Mouse (Mus musculus): ENCODE data around the gene Sh3gl1.
A peak's percentile ranks its signal among the peaks of the same experiment; 100 is the strongest.

Gene Sh3gl1

GRCm38 (mm10) chr17:55999794-56000499 is 36.5 kb downstream of the Sh3gl1 start:
- no peak for DNase-seq (ENCODE audit: low read depth in 2 of 2, low spot score in 2 of 2)

- DNase-seq (ENCODE audit: low read depth in 2 of 2, low spot score in 2 of 2), result no peak
Observed at GRCm38 (mm10) chr17:55996007-55996406, 40.4 kb downstream of the Sh3gl1 start.

- DNase-seq (ENCODE audit: low read depth in 2 of 2, low spot score in 2 of 2), result no peak
Observed at GRCm38 (mm10) chr17:55990278-55990898, 46.0 kb downstream of the Sh3gl1 start.

- DNase-seq (ENCODE audit: low read depth in 2 of 2, low spot score in 2 of 2), result no peak
Observed at GRCm38 (mm10) chr17:55986030-55986961, 50.1 kb downstream of the Sh3gl1 start, which contains the start of gene Fsd1. Gene Fsd1, plus strand, starts transcription at chr17:55986509.

GRCm38 (mm10) chr17:55977301-55977700 is 59.1 kb downstream of the Sh3gl1 start:
- DNase-seq (ENCODE audit: low read depth in 2 of 2, low spot score in 2 of 2), result no peak

GRCm38 (mm10) chr17:55976255-55976862 is 60.1 kb downstream of the Sh3gl1 start:
- peak; percentile 54 to 62 for DNase-seq (ENCODE audit: low read depth in 2 of 2, low spot score in 2 of 2)

GRCm38 (mm10) chr17:55971453-55971852 is 65.0 kb downstream of the Sh3gl1 start:
- DNase-seq (ENCODE audit: low read depth in 2 of 2, low spot score in 2 of 2), result no peak

- no peak for DNase-seq (ENCODE audit: low read depth in 2 of 2, low spot score in 2 of 2)
Observed at GRCm38 (mm10) chr17:55969966-55970891, 66.2 kb downstream of the Sh3gl1 start, which contains the start of gene Shd. Gene Shd, plus strand, starts transcription at chr17:55970467.

- DNase-seq (ENCODE audit: low read depth in 2 of 2, low spot score in 2 of 2), result no peak
Observed at GRCm38 (mm10) chr17:55969560-55969959, 66.9 kb downstream of the Sh3gl1 start.

GRCm38 (mm10) chr17:55968210-55968609 is 68.2 kb downstream of the Sh3gl1 start:
- DNase-seq (ENCODE audit: low read depth in 2 of 2, low spot score in 2 of 2), result no peak

- no peak for DNase-seq (ENCODE audit: low read depth in 2 of 2, low spot score in 2 of 2)
Observed at GRCm38 (mm10) chr17:55967186-55967585, 69.2 kb downstream of the Sh3gl1 start.

All from CD8-positive naive resting alpha-beta T cell, adult 2 months (primary cell).